8 mouse cellular contexts compared by ENCODE assay signal in the genomic region with DNA sequence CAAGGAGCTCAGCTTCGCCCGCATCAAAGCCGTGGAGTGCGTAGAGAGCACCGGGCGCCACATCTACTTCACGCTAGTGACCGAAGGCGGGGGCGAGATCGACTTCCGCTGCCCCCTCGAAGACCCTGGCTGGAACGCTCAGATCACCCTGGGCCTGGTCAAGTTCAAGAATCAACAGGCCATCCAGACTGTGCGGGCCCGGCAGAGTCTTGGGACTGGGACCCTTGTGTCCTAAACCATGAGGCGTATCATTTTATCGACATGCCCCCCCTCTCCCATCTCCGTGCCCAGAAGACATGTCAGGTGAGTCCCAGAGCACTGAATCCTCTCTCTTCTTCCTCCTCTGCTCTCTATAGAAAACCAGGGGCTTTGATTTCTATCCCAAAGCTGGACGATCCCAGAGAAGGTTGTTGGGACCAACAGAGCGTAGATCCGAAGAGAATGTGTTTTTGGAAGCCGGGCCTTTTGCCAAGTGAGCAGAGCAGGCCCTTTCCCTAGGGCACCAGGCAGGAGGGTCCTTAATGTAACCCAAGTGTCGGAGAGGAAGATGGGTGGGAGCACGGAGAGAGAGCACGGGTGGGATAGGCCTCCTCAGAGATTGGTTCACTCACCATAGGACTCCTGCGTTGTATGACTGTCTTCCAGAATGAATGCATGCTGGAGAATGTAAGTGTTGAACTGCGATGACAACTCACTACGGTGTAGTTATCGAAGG. TPM values are rescaled to one million over a fixed set of nuclear protein-coding genes. Genes with fewer than 3 reads are reported as not detected.
DNase-seq lines count a peak whose midpoint lies in the region; ATAC-seq and TF ChIP-seq lines count a peak whose summit lies in the region.

No protein-coding gene starts in this region.

- 9% methylated on average over 30 of the region's 30 CpGs for WGBS in kidney, embryonic 14.5 days
- WGBS in hindbrain, embryonic 15.5 days = 29% methylated on average over 30 of the region's 30 CpGs
- 29% methylated on average over 30 of the region's 30 CpGs for WGBS in midbrain, embryonic 15.5 days

- DNase-seq in kidney, postnatal 36 days = no peak
- peak; percentile 15 for DNase-seq in brain, embryonic 14.5 days (ENCODE audit: low read depth)
- DNase-seq in frontal cortex, postnatal 10 days (ENCODE audit: low spot score in 2 of 2) = no peak
- no peak for DNase-seq in spleen, adult 12 weeks (ENCODE audit: low spot score)
- no peak for DNase-seq in urinary bladder, postnatal 10 days (ENCODE audit: low spot score)

- peak overlapping the region; percentile 82 for H3K4me3 ChIP-seq in kidney, embryonic 14.5 days (ENCODE audit: low read length)
- H3K4me3 ChIP-seq in hindbrain, embryonic 15.5 days = peak overlapping the region; percentile 59
- H3K4me3 ChIP-seq in midbrain, embryonic 15.5 days = peak overlapping the region; percentile 59

- H3K27me3 ChIP-seq in kidney, embryonic 14.5 days (ENCODE audit: control insufficient read depth, insufficient read depth, low read length) = no peaks in the 10 kb centered on the region
- no peaks in the 10 kb centered on the region for H3K27me3 ChIP-seq in hindbrain, embryonic 15.5 days
- peaks cover 3% of the 10 kb centered on the region; the same call in 1 of the 2 replicates for H3K27me3 ChIP-seq in midbrain, embryonic 15.5 days (replicated peaks)

- peak overlapping the region; percentile 77 for H3K4me2 ChIP-seq in kidney, embryonic 14.5 days (replicated peaks; ENCODE audit: low read depth, low read length)
- H3K4me2 ChIP-seq in hindbrain, embryonic 15.5 days = peak overlapping the region; percentile 98
- H3K4me2 ChIP-seq in midbrain, embryonic 15.5 days = peak overlapping the region; percentile 92

- no peak for TF ChIP-seq CTCF in brain, embryonic 14.5 days (IDR thresholded peaks at IDR 0.05; ENCODE audit: borderline replicate concordance, extremely low read depth, insufficient read depth, insufficient read length)

- TF ChIP-seq POLR2A in brain, embryonic 14.5 days (IDR thresholded peaks at IDR 0.05; ENCODE audit: borderline replicate concordance, extremely low read depth, insufficient read depth, insufficient read length, poor library complexity, severe bottlenecking) = no peak

- peak overlapping the region; percentile 94; the same call in 1 of the 2 replicates for H3K27ac ChIP-seq in kidney, embryonic 14.5 days (ENCODE audit: low read depth, low read length)
- peak overlapping the region; percentile 68 for H3K27ac ChIP-seq in hindbrain, embryonic 15.5 days (replicated peaks)
- peak overlapping the region; percentile 73 for H3K27ac ChIP-seq in midbrain, embryonic 15.5 days

- peak; percentile 16; the same call in 1 of the 2 replicates for ATAC-seq in kidney, embryonic 14.5 days (ENCODE audit: low FRiP score, low TSS enrichment)
- ATAC-seq in hindbrain, embryonic 15.5 days (ENCODE audit: low FRiP score, low read depth) = 0 out of 2 replicates have a peak, but pooled peaks have one; percentile 3
- ATAC-seq in midbrain, embryonic 15.5 days (replicated peaks) = peak; percentile 58

- H3K4me1 ChIP-seq in kidney, embryonic 14.5 days (ENCODE audit: control insufficient read depth, insufficient read depth, low read length) = peaks cover 62% of the 10 kb centered on the region
- peaks cover 34% of the 10 kb centered on the region for H3K4me1 ChIP-seq in hindbrain, embryonic 15.5 days (replicated peaks)
- H3K4me1 ChIP-seq in midbrain, embryonic 15.5 days = peaks cover 28% of the 10 kb centered on the region

- H3K9me3 ChIP-seq in kidney, embryonic 14.5 days (ENCODE audit: control insufficient read depth, low read length) = no peaks in the 10 kb centered on the region
- H3K9me3 ChIP-seq in hindbrain, embryonic 15.5 days = no peaks in the 10 kb centered on the region
- no peaks in the 10 kb centered on the region for H3K9me3 ChIP-seq in midbrain, embryonic 15.5 days

- H3K36me3 ChIP-seq in kidney, embryonic 14.5 days (ENCODE audit: control insufficient read depth, insufficient read depth, low read length) = peaks cover 22% of the 10 kb centered on the region; the same call in 1 of the 2 replicates
- H3K36me3 ChIP-seq in hindbrain, embryonic 15.5 days = no peaks in the 10 kb centered on the region
- no peaks in the 10 kb centered on the region for H3K36me3 ChIP-seq in midbrain, embryonic 15.5 days (replicated peaks)

- peak overlapping the region; percentile 95 for H3K9ac ChIP-seq in kidney, embryonic 14.5 days (ENCODE audit: low read depth, low read length)
- peak overlapping the region; percentile 84 for H3K9ac ChIP-seq in hindbrain, embryonic 15.5 days
- H3K9ac ChIP-seq in midbrain, embryonic 15.5 days = peak overlapping the region; percentile 65

RNA-seq across cellular contexts. Expression of a gene that starts 0.8 kb away (rescaled TPM):
- 85.6 and 102 TPM in 2 replicates for polyA plus RNA-seq in kidney, embryonic 14.5 days (2014; fragmentation: Nextera tagmentation; extraction: Ambion mirVana)
- polyA plus RNA-seq in brain, embryonic 14.5 days (2012; rRNA removed) = 18.6 and 20.1 TPM in 2 replicates
- 34.9 and 39.9 TPM in 2 replicates for polyA plus RNA-seq in hindbrain, embryonic 15.5 days (2015; fragmentation: Nextera tagmentation; extraction: Ambion mirVana)
- polyA plus RNA-seq in midbrain, embryonic 15.5 days (2015; fragmentation: Nextera tagmentation; extraction: Ambion mirVana) = 27.6 and 31.4 TPM in 2 replicates

RNA-seq across cellular contexts. Expression of a gene that starts 12.5 kb away (rescaled TPM):
- polyA plus RNA-seq in kidney, embryonic 14.5 days (2014; fragmentation: Nextera tagmentation; extraction: Ambion mirVana) = 18.3 and 20.3 TPM in 2 replicates
- 2.6 and 3.1 TPM in 2 replicates for polyA plus RNA-seq in brain, embryonic 14.5 days (2012; rRNA removed)
- 1.3 and 1.8 TPM in 2 replicates for polyA plus RNA-seq in hindbrain, embryonic 15.5 days (2015; fragmentation: Nextera tagmentation; extraction: Ambion mirVana)
- 0.56 and 1.9 TPM in 2 replicates for polyA plus RNA-seq in midbrain, embryonic 15.5 days (2015; fragmentation: Nextera tagmentation; extraction: Ambion mirVana)

RNA-seq across cellular contexts. Expression of a gene that starts 46.9 kb away (rescaled TPM):
- polyA plus RNA-seq in kidney, embryonic 14.5 days (2014; fragmentation: Nextera tagmentation; extraction: Ambion mirVana) = 109 and 114 TPM in 2 replicates
- polyA plus RNA-seq in brain, embryonic 14.5 days (2012; rRNA removed) = 28.4 and 29.1 TPM in 2 replicates
- 17.7 and 19.6 TPM in 2 replicates for polyA plus RNA-seq in hindbrain, embryonic 15.5 days (2015; fragmentation: Nextera tagmentation; extraction: Ambion mirVana)
- 13.9 and 14.7 TPM in 2 replicates for polyA plus RNA-seq in midbrain, embryonic 15.5 days (2015; fragmentation: Nextera tagmentation; extraction: Ambion mirVana)

RNA-seq across cellular contexts. Expression of a gene that starts 51.6 kb away (rescaled TPM):
- polyA plus RNA-seq in kidney, embryonic 14.5 days (2014; fragmentation: Nextera tagmentation; extraction: Ambion mirVana) = 12.1 and 19.5 TPM in 2 replicates
- polyA plus RNA-seq in brain, embryonic 14.5 days (2012; rRNA removed) = 0.81 and 0.93 TPM in 2 replicates
- 0.78 and 0.80 TPM in 2 replicates for polyA plus RNA-seq in hindbrain, embryonic 15.5 days (2015; fragmentation: Nextera tagmentation; extraction: Ambion mirVana)
- polyA plus RNA-seq in midbrain, embryonic 15.5 days (2015; fragmentation: Nextera tagmentation; extraction: Ambion mirVana) = 0.69 and 1.4 TPM in 2 replicates

Comparison
In these comparisons a context has a peak if more than half of its experiments do, and no peak if none do; other contexts are left out.
1. ATAC-seq: peak in every context shown above with its lines; median percentile 58 in midbrain, embryonic 15.5 days; 16 in kidney, embryonic 14.5 days; 3 in hindbrain, embryonic 15.5 days.